Mouse (Mus musculus): ENCODE data around the gene Ypel5.

Ypel5 gene

GRCm38 (mm10) chr17:72836158-72837115 lies at the start of gene Ypel5:
Ypel5 (plus strand) TSS chr17:72836453.
- peak; percentile 99 to 100 for DNase-seq

GRCm38 (mm10) chr17:72787886-72788436 lies 48.3 kb upstream of the Ypel5 start:
- no peak for DNase-seq

- DNase-seq = no peak
Measured at GRCm38 (mm10) chr17:72793278-72793677, 43.0 kb upstream of the Ypel5 start.

DNA sequence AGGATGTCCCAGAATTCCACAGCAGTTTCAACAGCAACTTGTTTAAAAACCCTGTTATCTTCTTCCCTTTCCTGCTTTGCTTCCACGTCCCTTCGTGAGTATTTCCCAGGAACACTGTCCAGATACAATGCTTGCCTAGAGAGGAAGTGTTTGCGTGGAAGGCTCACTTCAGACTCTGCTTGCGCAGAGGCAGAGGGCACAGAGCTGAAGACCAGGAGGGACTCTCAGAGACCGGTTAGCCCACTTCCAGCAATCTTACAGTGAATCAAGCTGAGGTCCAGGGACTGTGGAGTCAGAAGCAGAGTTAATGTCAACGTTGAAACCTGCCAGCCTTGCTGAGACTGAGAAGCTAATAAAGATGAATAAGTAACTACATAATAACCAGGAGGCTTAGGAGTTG lies 41.6 kb upstream of the Ypel5 start:
- no peak for DNase-seq

- no peak for DNase-seq
Measured at GRCm38 (mm10) chr17:72795392-72796047, 40.7 kb upstream of the Ypel5 start.

DNA sequence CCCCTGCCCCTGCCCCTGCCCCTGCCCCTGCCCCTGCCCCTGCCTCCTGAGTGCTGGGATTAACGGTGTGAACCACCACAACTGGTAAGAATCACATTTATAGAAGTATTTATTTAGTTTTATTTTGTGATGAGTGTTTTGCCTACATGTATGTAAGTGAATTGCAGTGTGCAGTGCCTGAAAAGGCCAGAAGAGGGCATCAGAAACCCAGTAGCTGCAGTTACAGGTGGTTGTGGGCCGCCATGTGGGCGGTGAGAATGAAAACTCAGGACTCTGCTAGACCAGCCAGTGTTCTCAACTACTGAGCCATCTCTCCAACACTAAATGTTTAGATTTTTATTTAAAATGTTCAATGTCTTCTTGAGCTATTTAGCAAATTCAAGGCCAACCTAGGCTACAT lies 39.7 kb upstream of the Ypel5 start:
- DNase-seq = peak in 1 of 2 experiments; percentile 21

- DNase-seq = peak; percentile 62 to 77
Measured at GRCm38 (mm10) chr17:72797867-72798266, 38.4 kb upstream of the Ypel5 start.

DNA sequence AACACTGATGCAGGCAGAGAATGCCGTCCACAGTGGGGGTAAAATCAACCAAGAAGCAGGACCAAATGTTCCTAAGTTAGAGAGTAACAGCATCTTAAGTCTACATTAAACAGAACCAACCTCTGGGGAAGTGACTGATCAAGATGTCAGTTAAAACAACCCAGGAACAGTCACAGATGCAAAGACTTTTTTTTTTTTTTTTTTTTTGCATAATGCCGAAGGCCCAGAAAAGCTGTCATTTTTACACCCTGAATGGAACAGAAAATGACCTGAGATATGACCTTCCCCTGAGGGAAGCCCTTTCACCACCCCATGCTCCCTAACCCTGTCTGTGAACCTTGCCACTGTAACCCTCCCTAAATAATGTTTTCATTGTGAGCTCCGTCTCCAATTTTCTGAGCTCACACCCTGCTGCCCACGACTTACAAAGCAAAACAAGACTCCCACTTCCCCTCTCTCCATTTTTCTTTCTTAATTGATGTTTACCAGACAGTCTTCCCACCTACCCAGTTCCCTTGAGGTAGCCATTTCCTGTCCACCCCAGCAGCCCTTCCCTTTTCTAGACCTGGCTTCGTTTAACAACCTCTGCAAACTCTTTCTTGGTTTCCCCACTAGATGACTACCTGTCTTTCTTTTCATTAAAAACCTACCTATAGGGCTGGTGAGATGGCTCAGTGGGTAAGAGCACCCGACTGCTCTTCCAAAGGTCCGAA lies 26.2 kb upstream of the Ypel5 start:
- DNase-seq = no peak

DNA sequence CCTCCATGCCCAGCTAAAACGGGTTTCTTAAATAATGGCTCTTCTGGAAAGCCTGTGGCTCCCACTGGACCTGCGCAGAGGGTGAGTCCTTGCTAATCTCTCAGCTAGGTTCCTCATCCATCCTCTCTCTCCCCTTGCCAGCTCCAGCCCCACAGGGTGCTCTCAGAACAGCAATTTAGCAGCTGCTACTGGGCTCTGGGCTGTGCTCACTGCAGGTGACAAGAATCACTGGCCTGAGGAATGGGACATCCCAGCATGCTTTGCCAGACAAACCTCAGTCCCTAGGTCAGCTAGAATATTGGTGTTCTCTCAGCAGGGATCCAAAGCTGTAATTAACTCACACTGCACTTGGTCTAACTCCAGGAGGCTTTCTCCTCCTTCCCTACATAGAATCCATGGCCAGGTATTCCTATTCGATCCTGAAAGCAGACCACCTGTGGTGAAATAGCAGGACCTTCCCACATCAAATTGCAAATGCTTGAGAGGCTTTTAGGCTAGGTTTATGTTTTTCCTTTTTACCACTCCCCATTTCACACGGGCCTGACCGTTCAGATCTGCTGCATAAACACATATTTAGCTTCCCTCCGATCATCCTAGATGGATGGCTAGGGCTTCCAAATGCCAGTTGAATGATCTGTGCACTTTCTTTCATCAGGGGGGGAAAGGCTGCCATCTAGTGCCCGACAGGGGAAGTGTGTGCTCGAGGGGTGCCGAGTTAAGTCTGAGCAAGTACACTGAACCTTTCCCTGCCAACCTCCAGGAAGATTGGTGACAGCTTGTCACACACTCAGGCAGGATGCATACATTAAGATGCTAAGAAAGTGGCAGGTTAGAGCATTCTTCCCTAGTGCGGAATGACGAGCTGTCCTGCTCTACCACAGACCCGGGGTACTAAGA lies 22.6 kb upstream of the Ypel5 start:
- peak; percentile 75 to 80 for DNase-seq

DNA sequence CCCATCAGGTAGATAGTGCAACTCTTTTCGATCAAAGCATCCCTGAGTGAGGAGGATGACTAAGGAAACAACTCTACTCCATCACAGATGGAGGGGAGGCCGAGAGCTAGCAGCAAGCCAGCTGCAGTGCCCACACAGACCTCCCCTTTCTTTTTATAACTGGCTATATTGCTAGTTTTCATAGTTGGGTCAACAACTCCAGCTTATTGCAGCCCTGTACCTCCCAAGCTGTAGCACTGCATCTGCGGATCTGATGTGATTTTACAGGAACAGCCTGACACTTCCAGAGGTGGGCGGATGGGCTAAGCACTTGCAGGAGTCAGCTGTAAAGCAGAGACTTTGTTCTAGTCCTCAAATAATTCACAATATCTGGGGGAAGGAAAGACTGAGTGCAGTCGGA lies 18.7 kb upstream of the Ypel5 start:
- no peak for DNase-seq

GRCm38 (mm10) chr17:72819714-72820113 lies 16.5 kb upstream of the Ypel5 start:
- no peak for DNase-seq

DNA sequence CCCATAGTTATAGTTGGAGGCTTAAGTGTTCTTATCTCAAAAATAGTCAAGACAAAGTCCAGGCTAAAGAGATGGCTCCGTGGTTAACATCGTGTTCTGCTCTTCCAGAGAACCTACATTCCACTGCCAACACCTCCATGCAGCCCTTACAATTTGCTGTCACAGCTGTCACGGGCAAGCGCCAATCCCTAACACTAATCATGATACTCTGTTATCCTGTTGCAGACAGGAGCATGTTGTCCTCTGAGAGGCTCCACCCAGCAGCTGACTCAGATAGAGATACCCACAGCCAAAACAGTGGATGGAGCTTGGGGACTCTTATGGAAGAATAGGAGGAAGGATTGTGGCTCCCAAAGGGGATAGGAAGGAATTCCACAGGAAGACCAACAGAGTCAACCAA lies 15.8 kb upstream of the Ypel5 start:
- no peak for DNase-seq

DNA sequence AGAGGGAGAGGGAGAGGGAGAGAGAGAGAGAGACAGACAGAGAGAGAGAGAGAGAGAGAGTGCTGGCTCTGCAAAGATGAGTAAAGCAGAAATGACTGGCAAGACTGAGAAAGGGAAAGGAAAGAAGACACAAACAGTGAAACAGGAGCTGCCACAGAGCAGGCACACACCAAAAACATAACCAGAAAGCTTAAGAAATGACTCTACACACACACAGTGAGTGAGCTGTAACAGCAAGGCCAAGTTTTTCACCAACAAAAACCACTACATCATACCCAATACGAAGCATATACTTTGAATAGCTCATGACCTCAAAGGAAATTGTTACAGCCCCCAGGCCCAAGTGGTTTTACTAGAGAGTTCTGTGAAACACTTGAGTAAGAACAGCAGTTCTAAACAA lies 14.3 kb upstream of the Ypel5 start:
- no peak for DNase-seq

- DNase-seq = peak; percentile 5 to 11
Measured at GRCm38 (mm10) chr17:72826916-72827534, 9.2 kb upstream of the Ypel5 start.

- DNase-seq = no peak
Measured at GRCm38 (mm10) chr17:72828027-72828678, 8.1 kb upstream of the Ypel5 start.

DNA sequence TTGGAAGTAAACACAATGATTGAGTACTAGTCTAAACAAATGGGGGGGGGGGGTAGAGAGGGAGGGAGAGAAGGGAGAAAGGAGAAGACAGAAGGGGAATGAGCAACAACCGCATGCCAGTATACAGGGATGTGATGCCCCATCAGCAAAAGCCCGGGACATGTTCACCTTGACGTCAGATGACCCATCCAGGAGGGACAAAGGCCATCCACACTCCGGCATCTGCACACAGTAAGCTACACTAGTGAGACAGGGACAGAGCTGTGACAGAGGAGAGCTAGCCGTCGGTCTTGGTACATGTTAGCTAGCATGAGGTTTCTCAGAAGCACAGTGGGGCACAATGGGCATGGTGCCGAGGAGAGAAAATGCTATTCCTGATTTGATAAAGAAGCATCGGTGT lies 7.6 kb upstream of the Ypel5 start:
- DNase-seq = no peak

GRCm38 (mm10) chr17:72837140-72837712 lies 973 bp downstream of the Ypel5 start:
- peak; percentile 96 for DNase-seq

GRCm38 (mm10) chr17:72837824-72838474 lies 1.7 kb downstream of the Ypel5 start:
- peak in 1 of 2 experiments; percentile 14 for DNase-seq

DNA sequence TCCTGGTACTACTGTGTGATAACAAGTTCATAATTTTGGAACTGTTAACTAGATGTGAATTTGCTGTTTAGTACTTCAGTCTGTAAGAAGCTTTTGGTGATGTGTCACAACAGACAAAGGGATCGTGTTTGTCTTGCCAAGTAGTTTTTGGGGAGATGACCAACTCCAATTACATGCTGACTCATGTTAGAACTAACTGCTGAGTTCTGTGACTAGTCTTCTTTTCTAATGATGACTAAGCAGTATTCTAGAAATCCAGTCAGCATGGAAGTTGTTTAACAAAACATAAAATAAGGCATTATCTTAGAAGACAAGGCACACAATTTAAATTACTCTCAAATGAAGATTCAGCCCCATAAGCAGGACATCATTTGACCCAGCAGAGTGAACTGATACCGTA lies 2.7 kb downstream of the Ypel5 start:
- DNase-seq = no peak

GRCm38 (mm10) chr17:72844393-72844792 lies 8.1 kb downstream of the Ypel5 start:
- DNase-seq = no peak

All from cerebellum, postnatal 10 days (tissue).